Mouse (Mus musculus) stomach, embryonic 16.5 days (tissue): ENCODE measurements around the gene Zfp646. TPM values are rescaled to one million over a fixed set of nuclear protein-coding genes. Genes with fewer than 3 reads are reported as not detected.
A peak's percentile ranks its signal among the peaks of the same experiment; 100 is the strongest.
"Not testable (repeated sequence)": the region's sequence is repeated elsewhere in the genome, so short reads cannot be mapped to it uniquely, and the experiment has no call there.

Experiments used
- ATAC-seq: fragments of 200-750 bp; cut with Nextera tagmentation; 2 replicates; pipeline ENCODE4 v1.8.0; 2017; ENCODE audit warnings: moderate number of reproducible peaks, moderate TSS enrichment; ENCODE audit not compliant: insufficient read depth, low FRiP score
- H3K27ac ChIP-seq: fragments of 300-500 bp; sonication (generic); 2 replicates; pipeline ENCODE4 v1.5.1; 2014; ENCODE audit warnings: low read length
- H3K27me3 ChIP-seq: fragments of 300-500 bp; sonication (generic); 2 replicates; pipeline ENCODE4 v1.6.1; 2014; ENCODE audit warnings: low read length, control low read depth, mixed read lengths; ENCODE audit not compliant: control insufficient read depth, insufficient read depth
- H3K36me3 ChIP-seq: fragments of 300-500 bp; sonication (generic); 2 replicates; pipeline ENCODE4 v1.6.1; 2014; ENCODE audit warnings: low read length; ENCODE audit not compliant: control insufficient read depth, insufficient read depth
- H3K4me1 ChIP-seq: fragments of 300-500 bp; sonication (generic); 2 replicates; pipeline ENCODE4 v1.6.1; 2014; ENCODE audit warnings: low read length, control low read depth, mixed read lengths; ENCODE audit not compliant: control insufficient read depth, insufficient read depth
- H3K4me2 ChIP-seq: fragments of 300-500 bp; sonication (generic); 2 replicates; pipeline ENCODE4 v1.6.1; 2014; ENCODE audit warnings: low read depth, low read length, mixed read lengths
- H3K4me3 ChIP-seq: fragments of 300-500 bp; sonication (generic); replicated peaks from 2 replicates; pipeline ENCODE4 v1.5.1; 2014; ENCODE audit warnings: mild to moderate bottlenecking, low read length
- H3K9ac ChIP-seq: fragments of 300-500 bp; sonication (generic); 2 replicates; pipeline ENCODE4 v1.6.1; 2014; ENCODE audit warnings: low read length
- H3K9me3 ChIP-seq: fragments of 300-500 bp; sonication (generic); replicated peaks from 2 replicates; pipeline ENCODE4 v1.6.1; 2016; ENCODE audit warnings: low read length, control low read depth; ENCODE audit not compliant: control insufficient read depth
- WGBS: fragments of 180-500 bp; shearing (Covaris S2); extraction: QIAGEN DNeasy Blood & Tissue Kit; methylation state at CpG from one replicate; pipeline ENCODE4 v1.1.7; 2014; 5-methylcytosine and 5-hydroxymethylcytosine counted together
- polyA plus RNA-seq: library from polyadenylated mRNA; unstranded; fragments of >200 nt; fragmentation: Nextera tagmentation; extraction: Ambion mirVana; gene quantifications from 2 replicates; pipeline ENCODE4 v1.2.1, GENCODE M21; 2015

Zfp646 gene
- polyA plus RNA-seq, 1 experiment from 2014 or later, result 11.2 TPM

- 26% methylated on average over 4 of the region's 4 CpGs for WGBS
- no peak within 1 kb of the TSS for H3K4me2 ChIP-seq
- H3K4me1 ChIP-seq, result peaks cover 7% of the 10 kb centered on the region
- no peaks in the 10 kb centered on the region for H3K9me3 ChIP-seq
- no peak within 1 kb of the TSS for H3K27ac ChIP-seq
- H3K36me3 ChIP-seq, result 0 out of 2 replicates have a peak, but pooled peaks cover 5% of the 10 kb centered on the region
- H3K9ac ChIP-seq, result no peak within 1 kb of the TSS
- ATAC-seq, result peak; percentile 8; the same call in 1 of the 2 replicates
- no peaks in the 10 kb centered on the region for H3K27me3 ChIP-seq
- no peak within 1 kb of the TSS for H3K4me3 ChIP-seq
Observed at GRCm38 (mm10) chr7:127890798-127891197, 14.8 kb downstream of the Zfp646 start, which contains the start of gene Prss53. Gene Prss53, minus strand, starts transcription at chr7:127890970.

GRCm38 (mm10) chr7:127894480-127894879, 18.5 kb downstream of the Zfp646 start:
- no peak for ATAC-seq
- Histone ChIP-seq H3K27ac (peak overlapping the region; percentile 87), H3K4me2 (peak overlapping the region; percentile 83), H3K4me3 (peak overlapping the region; percentile 79), H3K4me1 (peaks cover 7% of the 10 kb centered on the region), H3K9me3 (no peaks in the 10 kb centered on the region), H3K9ac (peak overlapping the region; percentile 82), H3K36me3 (no peaks in the 10 kb centered on the region), H3K27me3 (no peaks in the 10 kb centered on the region)
- WGBS, result 59% methylated on average over 5 of the region's 5 CpGs

GRCm38 (mm10) chr7:127895442-127895841, 19.4 kb downstream of the Zfp646 start, which contains the start of the genes Gm21974 and Vkorc1:
Gene Gm21974, minus strand, starts transcription at chr7:127895454.
Gene Vkorc1, minus strand, starts transcription at chr7:127895617.
- H3K4me2 ChIP-seq, result peak within 1 kb of the TSS; percentile 83
- H3K4me3 ChIP-seq, result peak within 1 kb of the TSS; percentile 79
- no peaks in the 10 kb centered on the region for H3K36me3 ChIP-seq
- peak; percentile 97 for ATAC-seq
- peaks cover 7% of the 10 kb centered on the region for H3K4me1 ChIP-seq
- peak within 1 kb of the TSS; percentile 87 for H3K27ac ChIP-seq
- no peaks in the 10 kb centered on the region for H3K27me3 ChIP-seq
- H3K9me3 ChIP-seq, result no peaks in the 10 kb centered on the region
- peak within 1 kb of the TSS; percentile 82 for H3K9ac ChIP-seq
- 0% methylated on average over 26 of the region's 26 CpGs for WGBS

GRCm38 (mm10) chr7:127895891-127896290, 19.9 kb downstream of the Zfp646 start:
- not testable (repeated sequence) for H3K27ac ChIP-seq

GRCm38 (mm10) chr7:127896384-127896783, 20.4 kb downstream of the Zfp646 start:
- Histone ChIP-seq H3K4me1 (peaks cover 7% of the 10 kb centered on the region), H3K9ac (no peak overlapping the region), H3K27me3 (no peaks in the 10 kb centered on the region), H3K27ac (no peak overlapping the region), H3K36me3 (no peaks in the 10 kb centered on the region), H3K4me2 (no peak overlapping the region), H3K4me3 (no peak overlapping the region), H3K9me3 (no peaks in the 10 kb centered on the region)
- WGBS, result 60% methylated on average over 13 of the region's 13 CpGs
- no peak for ATAC-seq

More at GRCm38 (mm10) chr7:127895891-127896290, 19.9 kb downstream of the Zfp646 start:
- not testable (repeated sequence) for H3K4me3 ChIP-seq, H3K9ac ChIP-seq, H3K4me1 ChIP-seq, H3K9me3 ChIP-seq, ATAC-seq, H3K36me3 ChIP-seq, H3K27me3 ChIP-seq
- peak overlapping the region; percentile 10; the same call in 1 of the 2 replicates for H3K4me2 ChIP-seq
- 63% methylated on average over 7 of the region's 7 CpGs for WGBS

GRCm38 (mm10) chr7:127897542-127897941, 21.5 kb downstream of the Zfp646 start:
- Histone ChIP-seq H3K4me2 (no peak overlapping the region), H3K9me3 (no peaks in the 10 kb centered on the region), H3K9ac (no peak overlapping the region), H3K27me3 (no peaks in the 10 kb centered on the region), H3K4me1 (peaks cover 7% of the 10 kb centered on the region), H3K36me3 (no peaks in the 10 kb centered on the region), H3K27ac (no peak overlapping the region), H3K4me3 (no peak overlapping the region)
- ATAC-seq, result no peak
- 84% methylated on average over 7 of the region's 7 CpGs for WGBS

- Histone ChIP-seq H3K9ac (no peak overlapping the region), H3K27me3 (no peaks in the 10 kb centered on the region), H3K4me1 (peaks cover 7% of the 10 kb centered on the region), H3K4me2 (no peak overlapping the region), H3K9me3 (no peaks in the 10 kb centered on the region), H3K27ac (peak overlapping the region; percentile 31; the same call in 1 of the 2 replicates), H3K4me3 (no peak overlapping the region), H3K36me3 (no peaks in the 10 kb centered on the region)
- 36% methylated on average over 10 of the region's 10 CpGs for WGBS
- no peak for ATAC-seq
Observed at GRCm38 (mm10) chr7:127898179-127898956, 22.3 kb downstream of the Zfp646 start.

- ATAC-seq, result no peak
- Histone ChIP-seq H3K27me3 (no peaks in the 10 kb centered on the region), H3K36me3 (no peaks in the 10 kb centered on the region), H3K9me3 (no peaks in the 10 kb centered on the region), H3K4me1 (peaks cover 7% of the 10 kb centered on the region), H3K9ac (no peak overlapping the region; the same call in 1 of the 2 replicates), H3K4me3 (no peak overlapping the region), H3K27ac (peak overlapping the region; percentile 67), H3K4me2 (no peak overlapping the region)
- WGBS, result 28% methylated on average over 7 of the region's 7 CpGs
Observed at GRCm38 (mm10) chr7:127899997-127900396, 24.0 kb downstream of the Zfp646 start.

- WGBS, result 74% methylated on average over 2 of the region's 2 CpGs
Observed at GRCm38 (mm10) chr7:127901772-127902171, 25.8 kb downstream of the Zfp646 start.

More at GRCm38 (mm10) chr7:127901772-127902171, 25.8 kb downstream of the Zfp646 start:
- Histone ChIP-seq H3K27ac (no peak overlapping the region), H3K4me3 (no peak overlapping the region), H3K9ac (no peak overlapping the region), H3K4me1 (peaks cover 9% of the 10 kb centered on the region), H3K27me3 (no peaks in the 10 kb centered on the region), H3K9me3 (no peaks in the 10 kb centered on the region), H3K36me3 (peaks cover 12% of the 10 kb centered on the region; the same call in 1 of the 2 replicates), H3K4me2 (no peak overlapping the region)
- ATAC-seq, result no peak
